Mouse (Mus musculus) T-cell, adult 2 months (primary cell): ENCODE measurements around the gene G3bp1.

Experiments used
- DNase-seq: peaks from one replicate; pipeline ENCODE4 v3.0.0; 2022; ENCODE audit warnings: low spot score

G3bp1 gene

GRCm38 (mm10) chr11:55464707-55465106 lies 4.8 kb upstream of the G3bp1 start:
- no peak for DNase-seq

- no peak for DNase-seq
Observed at GRCm38 (mm10) chr11:55465177-55465576, 4.3 kb upstream of the G3bp1 start.

GRCm38 (mm10) chr11:55468012-55468411 lies 1.5 kb upstream of the G3bp1 start:
- DNase-seq: no peak

- no peak for DNase-seq
Observed at GRCm38 (mm10) chr11:55468611-55469047, 856 bp upstream of the G3bp1 start.

- DNase-seq: peak; percentile 22
Observed at GRCm38 (mm10) chr11:55469923-55470691, 622 bp downstream of the G3bp1 start.

- DNase-seq: no peak
Observed at GRCm38 (mm10) chr11:55470761-55471160, 1.3 kb downstream of the G3bp1 start.

- no peak for DNase-seq
Observed at GRCm38 (mm10) chr11:55471467-55471866, 2.0 kb downstream of the G3bp1 start.

- DNase-seq: no peak
Observed at GRCm38 (mm10) chr11:55473219-55473618, 3.7 kb downstream of the G3bp1 start.

- no peak for DNase-seq
Observed at GRCm38 (mm10) chr11:55485443-55485842, 16.0 kb downstream of the G3bp1 start.

- no peak for DNase-seq
Observed at GRCm38 (mm10) chr11:55496158-55496557, 26.7 kb downstream of the G3bp1 start.

GRCm38 (mm10) chr11:55497885-55498284 lies 28.4 kb downstream of the G3bp1 start:
- DNase-seq: peak; percentile 30

- no peak for DNase-seq
Observed at GRCm38 (mm10) chr11:55501955-55502531, 32.6 kb downstream of the G3bp1 start.

GRCm38 (mm10) chr11:55502886-55503285 lies 33.4 kb downstream of the G3bp1 start:
- no peak for DNase-seq

GRCm38 (mm10) chr11:55505485-55505884 lies 36.0 kb downstream of the G3bp1 start:
- DNase-seq: no peak

GRCm38 (mm10) chr11:55511374-55511773 lies 41.9 kb downstream of the G3bp1 start:
- no peak for DNase-seq

- no peak for DNase-seq
Observed at GRCm38 (mm10) chr11:55517666-55518065, 48.2 kb downstream of the G3bp1 start.

- DNase-seq: peak; percentile 23
Observed at GRCm38 (mm10) chr11:55518806-55519674, 49.6 kb downstream of the G3bp1 start.

GRCm38 (mm10) chr11:55530741-55531140 lies 61.3 kb downstream of the G3bp1 start:
- no peak for DNase-seq

GRCm38 (mm10) chr11:55533378-55533777 lies 63.9 kb downstream of the G3bp1 start:
- DNase-seq: no peak

- DNase-seq: no peak
Observed at GRCm38 (mm10) chr11:55534766-55535165, 65.3 kb downstream of the G3bp1 start.

- no peak for DNase-seq
Observed at GRCm38 (mm10) chr11:55542128-55542527, 72.6 kb downstream of the G3bp1 start.

- DNase-seq: no peak
Observed at GRCm38 (mm10) chr11:55542671-55543070, 73.2 kb downstream of the G3bp1 start.

GRCm38 (mm10) chr11:55545690-55546089 lies 76.2 kb downstream of the G3bp1 start:
- no peak for DNase-seq
